Mouse (Mus musculus): Measurements from ENCODE around the gene 1110032A03Rik. TPM values are rescaled to one million over a fixed set of nuclear protein-coding genes. Genes with fewer than 3 reads are reported as not detected.

The 1110032A03Rik gene
- polyA plus RNA-seq, 1 experiment from 2014 or later = 37.7 TPM

DNA sequence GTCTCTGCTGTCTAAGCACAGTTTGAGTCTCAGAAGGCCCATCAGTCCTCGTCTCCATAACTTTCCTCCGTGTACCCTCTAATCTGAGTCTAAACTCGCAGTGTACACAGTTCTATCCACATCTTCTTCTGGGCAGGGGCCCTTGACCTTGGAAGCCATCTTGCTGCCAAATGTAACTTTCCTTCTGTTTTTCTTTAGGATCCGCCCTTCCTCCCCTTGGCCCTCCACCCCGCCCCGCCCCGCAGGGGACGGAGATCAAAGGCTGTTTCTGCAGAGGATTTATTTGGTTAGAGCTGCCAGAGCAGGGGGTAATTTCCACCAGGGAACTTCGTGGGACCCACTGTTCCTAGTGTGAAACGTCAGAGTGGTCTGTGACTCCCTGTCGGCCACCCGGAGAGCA is 54.3 kb downstream of the 1110032A03Rik start:
- DNase-seq (ENCODE audit: low spot score, missing footprints) (no peak), ATAC-seq (ENCODE audit: low FRiP score) (no peak)
- H3K27me3 ChIP-seq (ENCODE audit: control insufficient read depth, insufficient read depth, low read length) = no peaks in the 10 kb centered on the region
- no peak overlapping the region for H3K4me3 ChIP-seq (ENCODE audit: low read depth, low read length)
- H3K27ac ChIP-seq (ENCODE audit: low read depth, low read length) = no peak overlapping the region
- H3K9ac ChIP-seq (ENCODE audit: low read length) = no peak overlapping the region; the same call in 1 of the 2 replicates
- H3K4me1 ChIP-seq (ENCODE audit: control insufficient read depth, insufficient read depth, low read length) = peaks cover 10% of the 10 kb centered on the region; the same call in 1 of the 2 replicates
- no peaks in the 10 kb centered on the region for H3K36me3 ChIP-seq (ENCODE audit: control insufficient read depth, insufficient read depth, low read length)
- no peak overlapping the region for H3K4me2 ChIP-seq
- WGBS = 37% methylated on average over 12 of the region's 12 CpGs
- H3K9me3 ChIP-seq (ENCODE audit: control insufficient read depth, low read length) = no peaks in the 10 kb centered on the region

DNA sequence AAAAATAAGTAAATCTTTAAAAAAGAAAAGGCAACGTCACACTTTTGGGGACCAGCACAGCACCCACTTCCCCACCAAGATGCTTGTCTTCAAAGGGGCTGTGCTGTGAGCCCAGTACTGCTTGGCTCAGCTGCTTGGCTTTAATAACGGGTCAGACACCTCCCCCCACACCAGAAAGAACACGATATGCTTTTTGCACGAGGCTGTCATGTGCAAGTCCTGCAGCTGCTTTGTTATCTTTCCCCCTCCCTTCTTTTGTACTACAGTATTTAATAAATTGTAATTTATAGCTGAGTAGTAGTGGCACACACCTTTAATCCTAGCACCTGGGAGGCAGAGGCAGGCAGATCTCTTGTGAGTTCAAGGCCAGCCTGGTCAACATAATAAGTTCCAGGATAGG is 56.4 kb downstream of the 1110032A03Rik start:
- H3K9ac ChIP-seq (ENCODE audit: low read length) = no peak overlapping the region
- H3K9me3 ChIP-seq (ENCODE audit: control insufficient read depth, low read length) = no peaks in the 10 kb centered on the region
- H3K36me3 ChIP-seq (ENCODE audit: control insufficient read depth, insufficient read depth, low read length) = no peaks in the 10 kb centered on the region
- H3K27me3 ChIP-seq (ENCODE audit: control insufficient read depth, insufficient read depth, low read length) = no peaks in the 10 kb centered on the region
- no peak overlapping the region for H3K27ac ChIP-seq (ENCODE audit: low read depth, low read length)
- no peak for DNase-seq (ENCODE audit: low spot score, missing footprints)
- H3K4me2 ChIP-seq = no peak overlapping the region
- ATAC-seq (ENCODE audit: low FRiP score) = no peak
- 87% methylated on average over 4 of the region's 4 CpGs for WGBS
- no peak overlapping the region for H3K4me3 ChIP-seq (ENCODE audit: low read depth, low read length)
- H3K4me1 ChIP-seq (ENCODE audit: control insufficient read depth, insufficient read depth, low read length) = 0 out of 2 replicates have a peak, but pooled peaks cover 3% of the 10 kb centered on the region

DNA sequence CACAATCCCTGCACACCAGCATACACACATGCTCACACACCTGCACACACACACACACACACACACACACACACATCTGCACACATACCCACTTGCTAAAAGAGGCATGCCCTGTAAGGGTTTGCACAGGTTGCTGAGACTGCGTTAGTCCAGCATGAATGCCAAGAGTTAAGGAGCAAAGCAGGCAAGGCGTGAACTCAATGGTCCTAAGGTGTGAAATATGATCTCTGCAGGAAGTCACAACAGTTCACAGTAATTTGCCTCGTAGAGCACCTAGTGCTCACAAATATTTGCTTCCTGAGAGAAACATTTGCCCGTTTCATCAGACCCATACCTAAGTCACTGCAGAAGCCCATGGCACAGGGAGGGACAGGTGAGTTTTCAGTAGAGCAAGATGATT is 61.1 kb downstream of the 1110032A03Rik start:
- no peak for DNase-seq (ENCODE audit: low spot score, missing footprints)
- Histone ChIP-seq H3K27ac (ENCODE audit: low read depth, low read length) (no peak overlapping the region), H3K36me3 (ENCODE audit: control insufficient read depth, insufficient read depth, low read length) (no peaks in the 10 kb centered on the region), H3K4me2 (no peak overlapping the region), H3K4me1 (ENCODE audit: control insufficient read depth, insufficient read depth, low read length) (no peaks in the 10 kb centered on the region), H3K9ac (ENCODE audit: low read length) (no peak overlapping the region), H3K9me3 (ENCODE audit: control insufficient read depth, low read length) (no peaks in the 10 kb centered on the region), H3K4me3 (ENCODE audit: low read depth, low read length) (no peak overlapping the region), H3K27me3 (ENCODE audit: control insufficient read depth, insufficient read depth, low read length) (no peaks in the 10 kb centered on the region)
- no peak for ATAC-seq (ENCODE audit: low FRiP score)
- WGBS = 71% methylated on average over 4 of the region's 4 CpGs

Other genes with a start within 250 kb of the 1110032A03Rik start
- 76.8 and 88.0 TPM in 2 replicates for gene Pts, start 246.8 kb downstream of the 1110032A03Rik start, polyA plus RNA-seq (2014; fragmentation: Nextera tagmentation; extraction: Ambion mirVana)
- 20.6 and 23.2 TPM in 2 replicates for gene Il18, start 220.7 kb downstream of the 1110032A03Rik start, polyA plus RNA-seq (2014; fragmentation: Nextera tagmentation; extraction: Ambion mirVana)
- gene Bco2, start 220.3 kb downstream of the 1110032A03Rik start, polyA plus RNA-seq (2014; fragmentation: Nextera tagmentation; extraction: Ambion mirVana) = 0.29 and 0.40 TPM in 2 replicates
- 0.26 and 0.33 TPM in 2 replicates for gene Tex12, start 214.2 kb downstream of the 1110032A03Rik start, polyA plus RNA-seq (2014; fragmentation: Nextera tagmentation; extraction: Ambion mirVana)
- gene Sdhd, start 171.7 kb downstream of the 1110032A03Rik start, polyA plus RNA-seq (2014; fragmentation: Nextera tagmentation; extraction: Ambion mirVana) = 274 and 284 TPM in 2 replicates
- gene Timm8b, start 171.6 kb downstream of the 1110032A03Rik start, polyA plus RNA-seq (2014; fragmentation: Nextera tagmentation; extraction: Ambion mirVana) = 333 and 369 TPM in 2 replicates
- gene Pih1d2, start 158.2 kb downstream of the 1110032A03Rik start, polyA plus RNA-seq (2014; fragmentation: Nextera tagmentation; extraction: Ambion mirVana) = 6.6 and 7.5 TPM in 2 replicates
- 25.5 and 26.2 TPM in 2 replicates for gene Nkapd1, start 158.1 kb downstream of the 1110032A03Rik start, polyA plus RNA-seq (2014; fragmentation: Nextera tagmentation; extraction: Ambion mirVana)
- 63.5 and 66.4 TPM in 2 replicates for gene Dlat, start 115.7 kb downstream of the 1110032A03Rik start, polyA plus RNA-seq (2014; fragmentation: Nextera tagmentation; extraction: Ambion mirVana)
- gene Dixdc1, start 36.0 kb downstream of the 1110032A03Rik start, polyA plus RNA-seq (2014; fragmentation: Nextera tagmentation; extraction: Ambion mirVana) = 18.5 and 22.9 TPM in 2 replicates
- 0.88 and 1.2 TPM in 2 replicates for gene 2310030G06Rik, start 29.0 kb downstream of the 1110032A03Rik start, polyA plus RNA-seq (2014; fragmentation: Nextera tagmentation; extraction: Ambion mirVana)
- gene Cryab, start 24.2 kb downstream of the 1110032A03Rik start, polyA plus RNA-seq (2014; fragmentation: Nextera tagmentation; extraction: Ambion mirVana) = 5.3 and 6.1 TPM in 2 replicates
- 0.48 and 0.81 TPM in 2 replicates for gene Hspb2, start 23.2 kb downstream of the 1110032A03Rik start, polyA plus RNA-seq (2014; fragmentation: Nextera tagmentation; extraction: Ambion mirVana)
- gene Fdxacb1, start 7.3 kb downstream of the 1110032A03Rik start, polyA plus RNA-seq (2014; fragmentation: Nextera tagmentation; extraction: Ambion mirVana) = 11.4 and 12.0 TPM in 2 replicates
- gene Alg9, start 501 bp downstream of the 1110032A03Rik start, polyA plus RNA-seq (2014; fragmentation: Nextera tagmentation; extraction: Ambion mirVana) = 34.1 and 34.4 TPM in 2 replicates
- 114 and 126 TPM in 2 replicates for gene Ppp2r1b, start 69.8 kb upstream of the 1110032A03Rik start, polyA plus RNA-seq (2014; fragmentation: Nextera tagmentation; extraction: Ambion mirVana)
- 13.1 and 14.4 TPM in 2 replicates for gene Sik2, start 233.6 kb upstream of the 1110032A03Rik start, polyA plus RNA-seq (2014; fragmentation: Nextera tagmentation; extraction: Ambion mirVana)